Mouse (Mus musculus) left cerebral cortex, postnatal 36 days (tissue): ENCODE data around the gene Tmprss12. TPM values are rescaled to one million over a fixed set of nuclear protein-coding genes. Genes with fewer than 3 reads are reported as not detected.
"Not testable (repeated sequence)": the region's sequence is repeated elsewhere in the genome, so short reads cannot be mapped to it uniquely, and the experiment has no call there.

Experiments
- DNase-seq, 2 experiments: peaks; one replicate each; pipeline ENCODE4 v3.0.0; 2021 to 2022; ENCODE audit warnings: low spot score in 2 of 2, mixed read lengths in 1 of 2
- intact Hi-C: fragments of 180-260 bp; cut with DNase I; formaldehyde crosslinking; loops from one replicate; pipeline ENCODE4 v1.15.1; 2025
- total RNA-seq, 2 experiments: library from RNA; stranded (reverse); gene quantifications; 2 replicates each; pipeline ENCODE4 v1.2.3; 2021

The Tmprss12 gene
- total RNA-seq, 2 experiments from 2014 or later = not detected

DNA sequence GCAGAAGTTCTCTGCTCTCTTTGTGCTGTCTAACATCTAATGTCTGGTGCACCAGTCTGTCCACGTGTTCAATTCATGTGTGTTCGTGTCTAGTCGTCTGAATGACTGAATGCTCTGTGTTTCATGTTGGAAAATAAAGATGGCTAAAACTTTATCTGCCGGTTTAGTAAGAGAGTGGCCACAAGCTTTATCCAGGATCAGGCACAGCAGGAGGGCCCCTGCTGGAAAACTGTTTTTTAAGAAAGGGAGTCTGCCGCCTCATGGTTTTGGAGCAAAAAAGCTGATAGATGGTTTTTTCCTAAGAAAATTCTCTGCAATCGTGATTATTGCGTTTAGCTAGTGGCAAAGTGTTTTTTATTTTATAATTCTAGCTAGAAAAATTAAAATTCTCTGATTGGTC lies 10.0 kb upstream of the Tmprss12 start:
- intact Hi-C loops, DNase-seq: not testable (repeated sequence)

DNA sequence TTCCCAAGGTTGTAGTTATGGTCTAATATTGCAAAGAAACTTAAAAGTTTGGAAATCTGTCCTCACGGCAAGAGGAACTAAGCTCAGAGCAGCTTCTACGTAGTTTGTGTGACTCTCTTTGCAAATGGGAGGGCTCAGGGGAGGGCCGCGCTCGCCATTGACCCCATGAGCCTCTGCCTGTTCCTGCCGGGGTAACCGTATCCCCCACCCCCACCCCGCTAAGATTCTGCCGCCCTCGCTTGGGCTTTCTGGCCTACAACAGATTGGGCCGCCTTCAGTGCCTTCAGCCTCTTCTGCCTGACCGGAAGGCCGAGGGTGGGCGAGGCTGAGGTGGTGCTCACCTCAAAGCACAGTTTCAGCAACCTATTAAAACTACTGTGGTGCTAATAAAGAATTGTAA lies 9.2 kb upstream of the Tmprss12 start:
- no peak for DNase-seq
- intact Hi-C loops = no loop called here

DNA sequence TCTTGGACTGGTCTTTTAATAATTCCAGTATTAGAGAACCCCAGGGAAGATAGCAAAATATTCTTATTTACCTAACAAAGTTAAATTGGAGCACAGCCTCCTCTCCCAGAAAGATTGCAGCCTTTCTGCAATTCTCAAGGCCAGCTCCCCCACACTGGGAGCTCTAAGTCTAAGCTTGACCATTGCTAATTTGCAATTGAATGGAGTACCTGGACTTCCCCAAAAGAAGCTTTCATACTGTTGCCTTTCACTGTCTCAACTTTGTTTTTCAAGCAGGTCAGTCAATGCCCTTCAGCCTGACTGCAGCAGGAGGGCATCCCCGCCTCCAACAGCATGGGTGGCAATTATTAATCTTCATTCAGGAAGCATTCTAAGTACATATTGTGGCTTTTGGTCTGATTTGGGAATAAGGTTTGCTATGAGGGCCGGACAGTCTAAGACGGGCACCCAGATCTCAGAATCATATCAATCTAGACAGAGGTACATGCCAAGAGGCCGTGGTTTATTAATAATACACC lies 6.8 kb upstream of the Tmprss12 start:
- DNase-seq, intact Hi-C loops: not testable (repeated sequence)

DNA sequence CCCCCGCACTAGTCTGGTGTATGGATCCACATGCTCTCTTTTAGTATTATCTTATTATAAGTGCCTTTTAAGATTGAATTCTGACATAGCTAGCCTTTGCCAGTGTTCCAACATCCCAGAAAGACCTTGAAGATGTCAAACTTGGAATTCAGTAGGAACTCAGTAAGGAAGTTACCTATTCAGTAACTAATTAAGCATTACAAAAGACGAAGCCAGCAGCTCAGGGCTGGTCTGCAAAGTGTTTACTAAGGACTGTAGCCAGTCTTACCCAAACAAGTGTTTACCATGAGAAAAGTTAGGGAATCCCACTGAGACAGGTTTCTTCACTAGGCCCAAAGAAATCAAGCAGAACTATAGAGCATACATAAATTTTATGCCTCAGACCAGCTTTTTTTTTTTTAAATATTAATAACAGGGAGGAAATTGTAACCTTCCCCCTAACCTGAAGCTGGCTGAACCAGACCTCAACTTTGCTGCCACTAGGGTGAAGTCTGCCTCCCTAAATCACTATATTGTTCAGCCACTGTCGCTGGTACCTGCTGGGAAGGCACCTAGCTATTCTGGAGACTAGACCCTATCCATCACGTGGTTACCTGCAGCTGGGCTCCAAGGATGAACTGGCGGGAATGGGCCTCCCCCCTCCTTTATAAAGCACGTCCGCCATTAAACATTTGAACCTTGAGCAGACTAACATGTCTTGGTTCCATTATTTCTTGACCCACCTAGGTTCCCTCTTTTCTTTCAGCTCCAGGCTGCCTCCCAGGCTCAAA lies 5.7 kb upstream of the Tmprss12 start:
- intact Hi-C loops = no loop called here

DNA sequence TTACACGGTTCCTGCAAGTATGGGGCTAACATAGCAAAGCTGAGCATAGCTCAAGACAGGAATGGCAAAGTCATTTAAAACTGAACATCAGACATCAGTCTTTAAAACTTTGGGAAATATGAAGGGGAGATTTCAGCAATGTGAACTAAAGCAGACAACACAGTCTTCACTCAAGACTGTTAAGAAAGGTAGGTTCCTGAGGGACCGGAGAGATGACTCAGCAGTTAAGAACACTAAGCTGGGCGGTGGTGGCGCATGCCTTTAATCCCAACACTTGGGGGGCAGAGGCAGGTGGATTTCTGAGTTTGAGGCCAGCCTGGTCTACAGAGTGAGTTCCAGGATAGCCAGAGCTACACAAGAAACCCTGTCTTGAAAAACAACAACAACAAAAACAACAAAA lies 4.2 kb upstream of the Tmprss12 start:
- intact Hi-C loops = no loop called here
- DNase-seq = no peak

More for the DNA sequence above, 5.7 kb upstream of the Tmprss12 start:
- DNase-seq = no peak

DNA sequence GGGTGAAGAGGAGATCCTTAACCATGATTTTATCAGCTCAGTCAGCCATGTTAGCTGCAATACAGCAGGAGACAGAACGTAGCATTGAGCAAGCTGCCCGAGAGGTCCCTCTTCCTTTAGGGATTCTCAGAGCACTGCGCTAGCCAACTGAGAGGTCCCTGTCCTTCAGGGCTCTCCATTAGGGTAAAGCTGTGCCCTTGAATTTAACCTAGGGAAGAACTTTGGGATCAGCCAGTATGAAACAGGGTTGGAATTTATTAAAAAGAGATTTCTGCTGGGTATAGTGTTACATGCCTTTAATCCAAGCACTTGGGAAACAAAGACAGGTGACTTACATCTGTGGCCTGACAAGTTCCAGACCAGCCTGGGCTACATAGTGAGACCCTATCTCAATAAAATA lies 3.1 kb upstream of the Tmprss12 start:
- intact Hi-C loops = no loop called here
- no peak for DNase-seq

DNA sequence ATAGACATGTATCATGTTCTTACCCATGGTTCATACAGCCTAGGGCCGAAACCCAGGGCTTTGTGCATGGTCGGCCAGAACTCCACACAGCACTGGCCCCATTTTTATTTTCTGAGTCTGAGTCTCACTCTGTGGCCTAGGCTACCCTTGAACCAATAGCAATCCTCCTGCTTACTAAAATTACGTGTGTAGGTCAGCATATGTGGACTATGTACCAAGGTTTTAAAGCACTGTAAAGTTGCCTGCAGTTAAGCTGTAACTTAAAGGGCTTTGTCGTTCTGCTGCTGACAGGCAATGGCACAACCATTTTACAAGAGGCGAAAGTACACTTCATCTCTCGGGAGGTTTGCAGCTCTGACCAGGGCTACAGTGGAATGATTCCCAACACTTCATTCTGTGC lies 8.3 kb downstream of the Tmprss12 start:
- intact Hi-C loops = no loop called here
- no peak for DNase-seq

DNA sequence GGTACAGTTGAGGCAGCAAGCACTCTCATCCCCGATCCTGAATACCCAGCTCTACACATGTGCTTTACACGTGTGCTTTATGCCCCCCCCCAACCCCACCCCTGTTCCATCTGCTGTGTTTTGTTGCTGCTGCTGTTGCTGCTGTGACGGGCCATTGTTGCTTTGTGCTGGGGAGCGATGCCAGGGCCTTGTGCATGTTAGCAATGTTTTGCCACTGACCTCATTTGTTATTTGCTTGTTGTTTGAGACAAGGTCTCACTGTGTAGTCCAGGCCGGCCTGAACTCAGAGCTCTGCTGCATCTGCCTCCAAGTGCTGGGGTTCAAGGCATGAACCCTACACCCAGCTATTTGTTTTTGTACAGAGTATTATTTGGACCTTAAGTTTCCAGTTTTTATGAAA lies 10.2 kb downstream of the Tmprss12 start:
- DNase-seq = no peak
- intact Hi-C loops = no loop called here

DNA sequence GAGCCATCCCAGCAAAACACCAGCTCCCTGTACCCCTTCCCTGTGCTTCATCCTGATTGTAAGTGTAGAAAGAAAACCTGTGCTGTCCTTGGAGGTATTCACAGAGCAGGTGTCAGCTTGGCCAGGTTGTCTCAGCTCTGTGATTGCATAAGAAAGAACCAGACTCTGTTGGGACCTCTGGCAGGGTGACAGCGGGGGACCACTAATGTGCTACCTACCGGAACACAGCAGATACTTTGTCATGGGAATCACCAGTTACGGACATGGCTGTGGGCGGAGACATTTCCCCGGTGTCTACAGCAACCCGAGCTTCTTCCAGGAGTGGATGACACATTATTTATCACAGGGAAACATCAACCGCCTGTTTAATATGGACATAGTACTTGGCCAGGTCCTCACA lies 11.7 kb downstream of the Tmprss12 start:
- DNase-seq = no peak
- intact Hi-C loops = no loop called here

DNA sequence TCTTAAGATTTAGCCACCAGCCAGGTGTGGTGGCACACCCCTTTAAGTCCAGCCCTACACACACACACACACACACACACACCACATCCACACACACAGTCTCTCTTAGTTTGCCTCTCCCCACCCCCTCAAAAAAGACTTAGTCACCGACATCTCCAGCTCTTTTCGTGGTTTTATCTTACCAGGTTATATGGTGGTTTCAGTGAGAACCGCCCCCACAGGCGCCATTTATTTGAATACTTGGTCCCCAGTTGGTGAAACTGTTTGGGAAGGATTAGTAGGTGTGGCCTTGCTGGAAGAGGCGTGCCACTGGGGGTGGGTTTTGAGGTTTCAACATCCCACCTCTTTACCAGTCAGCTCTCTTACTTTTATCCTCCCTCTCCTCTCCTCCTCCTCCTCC lies 17.2 kb downstream of the Tmprss12 start:
- no peak for DNase-seq
- intact Hi-C loops = no loop called here

DNA sequence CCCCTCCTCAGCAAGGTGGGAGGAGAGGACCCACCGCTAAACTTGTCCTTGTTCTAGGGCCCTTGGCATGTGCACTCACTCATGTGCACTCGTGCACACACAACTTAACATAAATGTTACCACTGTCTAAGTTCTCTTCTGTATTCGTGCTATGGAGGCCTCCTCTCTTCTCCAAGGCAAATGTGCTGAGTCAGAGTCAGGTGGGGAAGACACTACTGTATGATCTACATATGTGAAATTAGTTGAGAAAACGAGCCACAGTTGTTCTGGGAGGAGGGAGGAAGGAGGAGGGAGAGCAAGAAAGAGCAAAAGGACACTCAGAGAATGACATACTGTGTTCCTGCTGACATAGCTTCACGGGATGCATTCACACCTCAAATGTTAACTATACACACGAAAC lies 19.9 kb downstream of the Tmprss12 start:
- no peak for DNase-seq
- intact Hi-C loops = no loop called here

DNA sequence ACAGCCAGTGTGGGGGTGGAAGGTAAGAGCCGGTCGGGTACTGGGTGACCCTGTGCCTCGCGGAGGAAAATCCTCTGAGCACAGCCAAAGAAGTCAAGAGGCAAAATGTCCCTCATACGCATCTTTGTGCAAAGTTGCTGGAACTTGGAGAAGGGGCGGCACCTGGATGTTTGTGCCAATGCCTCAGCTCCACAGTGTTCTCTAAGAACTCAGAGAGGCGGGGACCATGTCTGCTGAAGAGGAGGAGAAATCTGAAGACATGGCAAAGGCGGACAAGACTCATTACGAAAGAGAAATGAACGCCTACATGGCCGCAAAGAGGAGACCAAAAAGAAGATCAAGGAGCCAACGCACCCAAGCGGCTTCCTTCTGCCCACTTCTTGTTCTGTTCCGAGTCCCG lies 20.9 kb downstream of the Tmprss12 start:
- intact Hi-C loops = no loop called here
- DNase-seq = peak; percentile 18 to 33

DNA sequence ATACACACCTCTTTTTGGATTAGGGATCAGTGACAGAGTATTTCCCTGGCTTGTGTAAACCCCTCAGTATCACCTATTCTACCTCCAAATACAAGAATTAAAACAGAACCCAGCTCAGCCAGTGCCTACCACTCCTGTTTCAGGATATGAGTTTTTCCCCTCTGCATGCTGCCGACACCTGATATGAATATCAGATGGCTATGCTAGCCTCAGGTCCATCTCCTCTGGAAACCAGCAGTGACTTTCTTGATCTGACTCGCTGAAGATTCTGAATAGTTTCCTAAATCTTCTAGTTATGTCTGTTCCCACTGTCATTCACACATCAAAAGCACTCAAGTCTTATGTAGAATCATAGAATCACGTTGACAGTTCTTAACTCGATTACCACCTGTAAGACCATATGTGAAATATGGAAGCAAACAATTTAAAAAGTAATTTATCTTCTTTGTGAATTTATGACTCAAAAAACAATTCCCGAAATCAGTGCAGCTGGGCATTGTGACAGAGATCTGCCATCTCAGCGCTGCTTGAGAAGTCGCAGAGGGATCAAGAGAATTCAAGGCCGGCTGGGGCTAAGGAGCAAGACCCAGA lies 22.9 kb downstream of the Tmprss12 start:
- intact Hi-C loops = loop anchor here (2.0 kb wide), 1 partner anchor 77 kb away; the partner anchor contains the start of gene Atf1
- no peak for DNase-seq

DNA sequence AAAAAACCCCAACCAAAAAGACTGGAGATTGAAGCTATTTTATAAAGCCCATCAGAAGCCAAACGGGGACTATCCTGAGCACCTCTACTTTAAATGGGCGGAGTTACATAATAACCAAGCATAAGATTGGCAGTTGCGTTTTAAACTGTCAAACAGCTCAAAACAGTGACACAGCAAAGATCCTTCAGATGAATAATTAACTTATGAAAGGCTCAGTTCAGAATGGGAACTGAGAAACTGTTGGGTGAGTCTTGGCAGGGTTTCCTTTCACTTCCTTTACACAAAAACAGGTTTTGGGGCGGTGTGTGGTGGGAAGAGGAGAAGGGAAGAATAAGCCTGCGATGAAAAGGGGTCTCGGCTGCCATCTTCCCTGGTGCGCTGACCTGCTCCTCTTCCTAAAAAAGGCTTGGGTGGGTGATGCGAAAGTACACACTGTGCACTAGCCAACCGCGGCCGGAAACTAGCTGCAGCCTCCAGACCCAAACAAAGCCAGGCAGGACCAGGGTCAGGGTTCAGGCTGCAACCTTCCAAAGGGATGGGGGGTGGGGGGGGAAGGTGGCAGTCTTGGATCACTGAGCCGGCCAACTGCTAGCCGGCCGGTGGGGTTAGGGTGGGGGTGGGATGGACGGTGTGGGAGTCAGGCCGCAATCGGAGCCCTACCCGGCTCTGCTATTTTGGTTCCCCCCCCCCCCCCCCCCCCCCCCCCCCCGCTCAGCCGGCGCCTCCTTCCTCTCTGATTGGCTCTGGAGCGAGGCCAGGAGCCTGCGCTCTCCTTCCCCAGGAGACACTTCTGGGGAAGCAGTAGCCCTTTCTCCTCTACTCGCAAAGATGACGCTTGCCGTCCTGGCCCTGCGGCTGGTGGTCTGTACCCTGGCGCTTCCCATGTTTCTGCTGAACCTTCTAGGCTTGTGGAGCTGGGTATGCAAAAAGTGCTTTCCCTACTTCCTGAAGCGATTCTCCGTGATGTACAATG lies 23.7 kb downstream of the Tmprss12 start, which contains the start of gene Mettl7a1:
Gene Mettl7a1, plus strand, starts transcription at position 122 of the 973 bp plus-strand sequence.
- intact Hi-C loops = loop anchor here (2.0 kb wide), 1 partner anchor 78 kb away; the partner anchor contains the start of gene Atf1
- DNase-seq = peak; percentile 83 to 86

DNA sequence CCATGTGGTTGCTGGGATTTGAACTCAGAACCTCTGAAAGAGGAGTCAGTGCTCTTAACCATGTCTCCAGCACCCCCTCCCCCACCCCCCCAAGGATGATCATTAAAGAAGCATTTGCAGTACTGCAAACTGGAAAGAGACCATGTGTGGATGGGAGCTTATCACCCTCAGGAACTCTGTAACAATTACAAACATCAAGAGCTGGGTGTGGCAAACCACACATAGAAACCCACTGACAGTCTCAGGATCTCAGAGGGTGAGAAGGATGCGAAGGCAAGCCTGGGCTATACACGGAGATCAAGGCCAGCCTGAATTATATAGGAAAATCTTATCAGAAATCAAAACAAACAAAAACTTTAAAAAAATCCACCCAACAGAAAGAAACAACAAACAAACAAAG lies 25.6 kb downstream of the Tmprss12 start:
- DNase-seq = no peak
- intact Hi-C loops = no loop called here

DNA sequence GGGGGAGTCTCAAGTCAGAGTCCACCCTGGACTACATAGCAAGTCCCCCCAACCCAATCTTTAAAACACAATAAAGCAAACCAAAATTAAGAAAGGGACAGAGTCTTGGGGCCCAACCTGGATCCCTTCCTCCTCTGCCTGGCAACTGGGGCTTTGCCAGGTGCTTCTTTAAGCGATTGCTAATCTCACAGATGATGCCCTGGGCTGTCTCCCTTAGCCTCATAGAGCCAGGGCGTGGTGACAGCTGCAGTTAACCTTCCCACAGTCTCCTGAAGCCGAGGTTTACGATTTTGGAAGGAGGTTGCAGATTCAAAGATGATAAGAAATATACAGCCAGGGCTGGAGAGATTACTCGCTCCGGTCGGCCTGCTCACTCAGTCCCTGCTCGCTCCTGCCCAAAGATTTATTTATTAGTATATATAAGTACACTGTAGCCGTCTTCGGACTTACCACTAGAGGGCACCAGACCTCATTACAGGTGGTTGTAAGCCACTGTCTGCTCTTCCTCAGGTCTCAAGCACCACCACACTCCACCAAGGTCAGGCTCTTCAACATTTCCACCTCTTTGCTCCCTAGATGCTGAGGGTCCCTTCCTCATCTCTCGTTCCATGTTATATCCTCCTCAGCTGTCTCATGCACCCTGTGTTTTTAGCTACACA lies 26.9 kb downstream of the Tmprss12 start:
- DNase-seq, intact Hi-C loops: not testable (repeated sequence)

DNA sequence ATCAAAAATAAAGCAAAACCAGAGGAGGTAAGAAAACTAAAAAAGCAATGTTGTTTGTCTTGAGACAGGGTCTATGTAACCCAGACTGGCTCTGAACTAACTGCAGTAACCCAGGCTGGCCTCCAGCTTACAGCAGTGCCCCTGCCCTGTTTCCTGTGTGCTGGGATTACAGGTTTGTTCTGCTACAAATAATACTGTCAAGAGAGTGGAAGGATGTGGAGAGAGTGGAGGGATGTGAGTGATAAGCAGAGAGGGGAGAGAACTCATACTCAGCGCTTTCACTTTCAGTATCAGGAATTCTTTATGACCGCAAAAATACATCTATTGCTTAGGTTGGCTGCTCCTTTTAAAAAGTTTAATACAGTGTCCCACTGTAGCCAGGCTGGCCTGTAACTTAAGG lies 31.7 kb downstream of the Tmprss12 start:
- intact Hi-C loops = no loop called here

DNA sequence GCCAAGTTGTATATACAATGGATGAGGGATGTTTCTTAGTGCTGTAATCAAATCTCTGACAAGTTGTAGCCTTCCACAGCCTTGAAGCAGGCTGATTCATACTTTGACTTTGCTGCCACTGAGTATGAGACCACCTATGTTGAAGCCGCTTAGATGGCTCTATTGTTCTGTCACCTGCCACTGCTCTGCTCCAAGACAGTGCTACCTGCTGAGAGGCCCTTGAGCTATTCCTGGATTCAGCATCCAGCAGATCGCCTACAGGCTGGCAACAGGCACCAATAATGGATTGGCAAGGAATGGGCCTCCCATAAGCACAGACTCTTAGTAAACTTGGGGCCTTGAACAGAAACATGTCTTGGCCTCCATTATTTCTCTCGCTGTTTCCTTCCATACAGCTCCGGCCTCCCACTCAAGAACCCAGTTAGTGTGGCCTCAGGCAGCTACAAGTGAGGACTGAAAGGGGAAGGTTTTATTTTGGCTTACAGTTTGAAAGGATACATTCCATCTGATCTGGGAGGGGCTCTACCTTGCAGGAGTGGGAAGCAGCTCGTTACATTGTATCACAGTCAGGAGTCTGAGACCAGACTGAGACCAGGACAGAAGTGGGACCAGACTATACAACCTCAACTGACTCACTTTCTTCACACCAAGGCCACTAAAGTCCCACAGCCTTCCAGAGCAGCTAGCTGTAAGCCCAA lies 34.0 kb downstream of the Tmprss12 start:
- no peak for DNase-seq
- intact Hi-C loops = no loop called here

More for the DNA sequence above, 31.7 kb downstream of the Tmprss12 start:
- DNase-seq = no peak
